Mouse (Mus musculus) ES-E14 (cell line): ENCODE data around the gene Stk10. TPM values are rescaled to one million over a fixed set of nuclear protein-coding genes. Genes with fewer than 3 reads are reported as not detected.

ENCODE experiments used
- DNase-seq: peaks from one replicate; pipeline ENCODE4 v3.0.0-alpha.2; 2013; ENCODE audit warnings: low read depth, low spot score
- H3K27ac ChIP-seq: 2 replicates; pipeline ENCODE4 v1.5.1; 2012; ENCODE audit warnings: low read depth, mild to moderate bottlenecking, low read length, moderate library complexity, mixed read lengths; ENCODE audit not compliant: poor library complexity, insufficient read depth, severe bottlenecking
- H3K36me3 ChIP-seq: 2 replicates; pipeline ENCODE4 v1.6.1; 2012; ENCODE audit warnings: mild to moderate bottlenecking, low read length, moderate library complexity, mixed read lengths; ENCODE audit not compliant: control insufficient read depth, poor library complexity, insufficient read depth, severe bottlenecking
- H3K4me1 ChIP-seq, 2 experiments: fragments of 150-350 bp in 1 of 2; sonication (generic) in 1 of 2; 2 replicates each; pipeline ENCODE4 v1.6.1; 2012; ENCODE audit warnings: low read length in 2 of 2, mild to moderate bottlenecking in 1 of 2, mixed read lengths in 1 of 2; ENCODE audit not compliant: control insufficient read depth in 2 of 2, insufficient read depth in 2 of 2, poor library complexity in 1 of 2
- H3K4me3 ChIP-seq, 2 experiments: fragments of 150-350 bp in 1 of 2; sonication (generic) in 1 of 2; 2 replicates each; pipeline ENCODE4 v1.5.1; 2012; ENCODE audit warnings: low read length in 2 of 2, low read depth in 1 of 2, mild to moderate bottlenecking in 1 of 2, mixed read lengths in 1 of 2; ENCODE audit not compliant: insufficient read depth in 1 of 2, poor library complexity in 1 of 2, severe bottlenecking in 1 of 2
- H3K9ac ChIP-seq: 2 replicates; pipeline ENCODE4 v1.6.1; 2012; ENCODE audit warnings: low read depth, mild to moderate bottlenecking, low read length, mixed read lengths; ENCODE audit not compliant: poor library complexity, insufficient read depth, severe bottlenecking
- H3K9me3 ChIP-seq: fragments of 150-350 bp; sonication (generic); 2 replicates; pipeline ENCODE4 v1.6.1; 2012; ENCODE audit warnings: low read depth, mild to moderate bottlenecking, low read length; ENCODE audit not compliant: control insufficient read depth, insufficient read depth
- CHD2 ChIP-seq: IDR thresholded peaks from 2 replicates; pipeline ENCODE4 v1.6.1; 2014; ENCODE audit warnings: mild to moderate bottlenecking, low read depth, low read length, inconsistent platforms
- HCFC1 ChIP-seq: IDR thresholded peaks from 2 replicates; pipeline ENCODE4 v1.6.1; 2012; ENCODE audit warnings: low read length, inconsistent platforms, borderline replicate concordance; ENCODE audit not compliant: insufficient read depth
- MAFK ChIP-seq: IDR thresholded peaks from 2 replicates; pipeline ENCODE4 v1.6.1; 2014; ENCODE audit warnings: mild to moderate bottlenecking, low read depth, low read length, inconsistent platforms; ENCODE audit not compliant: insufficient read depth
- ZC3H11A ChIP-seq: IDR thresholded peaks from 2 replicates; pipeline ENCODE4 v1.6.1; 2012; ENCODE audit warnings: low read depth, mild to moderate bottlenecking, inconsistent platforms, low read length, borderline replicate concordance
- ZNF384 ChIP-seq: IDR thresholded peaks from 2 replicates; pipeline ENCODE4 v1.6.1; 2012; ENCODE audit warnings: low read depth, low read length, inconsistent platforms
- in situ Hi-C, 2 experiments: fragments of 600-800 bp; cut with MboI; formaldehyde crosslinking; loops; one replicate each; pipeline ENCODE4 v1.15.1; 2025; ENCODE audit warnings: low sequenced_read_pairs in 2 of 2, inconsistent platforms in 1 of 2; ENCODE audit not compliant: unreplicated experiment in 2 of 2
- total RNA-seq: library from RNA; depleted of rRNA; stranded (reverse); fragments of 300-350 nt; gene quantifications from 2 replicates; pipeline ENCODE4 v1.2.3, GENCODE M21; 2012

Gene Stk10
- total RNA-seq, 1 experiment, result 9.8 TPM

- no peaks in the 10 kb centered on the region for H3K36me3 ChIP-seq
- no peak overlapping the region for H3K9ac ChIP-seq
- H3K4me3 ChIP-seq, result no peak overlapping the region
- TF ChIP-seq ZC3H11A (no peak), CHD2 (no peak), ZNF384 (no peak), HCFC1 (no peak), MAFK (no peak)
- H3K27ac ChIP-seq, result no peak overlapping the region
- in situ Hi-C loops, result no loop called here
- no peaks in the 10 kb centered on the region for H3K9me3 ChIP-seq
- H3K4me1 ChIP-seq, result peaks cover 0 to 12% of the 10 kb centered on the region in 2 experiments; a peak in 1 of 4 replicates
- DNase-seq, result no peak
Observed at GRCm38 (mm10) chr11:32587191-32588089, 54.3 kb downstream of the Stk10 start.

GRCm38 (mm10) chr11:32588090-32588891, 55.2 kb downstream of the Stk10 start:
- TF ChIP-seq ZC3H11A (peak; percentile 76; the same call in 1 of the 2 replicates), HCFC1 (no peak)
- H3K27ac ChIP-seq, result no peak overlapping the region
- DNase-seq, result peak; percentile 65
- H3K4me1 ChIP-seq, result peaks cover 0 to 12% of the 10 kb centered on the region in 2 experiments; a peak in 1 of 4 replicates
- H3K4me3 ChIP-seq, result no peak overlapping the region
- no peaks in the 10 kb centered on the region for H3K9me3 ChIP-seq
- H3K36me3 ChIP-seq, result no peaks in the 10 kb centered on the region
- no peak overlapping the region for H3K9ac ChIP-seq
- in situ Hi-C loops, result no loop called here

- no peak for TF ChIP-seq ZNF384
- no peak for TF ChIP-seq MAFK
- TF ChIP-seq ZC3H11A, result no peak
- TF ChIP-seq HCFC1, result no peak
- TF ChIP-seq CHD2, result no peak
- Histone ChIP-seq H3K27ac (no peak overlapping the region), H3K9me3 (no peaks in the 10 kb centered on the region), H3K9ac (no peak overlapping the region), H3K36me3 (no peaks in the 10 kb centered on the region), H3K4me3 (no peak overlapping the region), H3K4me1 (peaks cover 0 to 12% of the 10 kb centered on the region in 2 experiments; a peak in 1 of 4 replicates)
- in situ Hi-C loops, result no loop called here
- no peak for DNase-seq
Observed at GRCm38 (mm10) chr11:32588892-32589172, 55.7 kb downstream of the Stk10 start.

- TF ChIP-seq MAFK (no peak), ZNF384 (no peak), HCFC1 (no peak), ZC3H11A (no peak), CHD2 (no peak)
- in situ Hi-C loops, result no loop called here
- no peaks in the 10 kb centered on the region for H3K36me3 ChIP-seq
- no peak for DNase-seq
- peaks cover 0 to 12% of the 10 kb centered on the region in 2 experiments; a peak in 1 of 4 replicates for H3K4me1 ChIP-seq
- H3K27ac ChIP-seq, result no peak overlapping the region
- H3K4me3 ChIP-seq, result no peak overlapping the region
- H3K9ac ChIP-seq, result no peak overlapping the region
- no peaks in the 10 kb centered on the region for H3K9me3 ChIP-seq
Observed at GRCm38 (mm10) chr11:32589201-32589600, 56.1 kb downstream of the Stk10 start.
